Mouse (Mus musculus) adrenal gland, adult (tissue): ENCODE data around the gene Klhl42.

Experiments
- DNase-seq, 2 experiments: peaks; one replicate each; pipeline ENCODE4 v3.0.0; 2022 to 2023; ENCODE audit warnings: low spot score in 1 of 2; ENCODE audit not compliant: inconsistent age in 2 of 2

The Klhl42 gene

GRCm38 (mm10) chr6:147145277-147145676 lies 54.1 kb downstream of the Klhl42 start:
- peak in 1 of 2 experiments; percentile 9 for DNase-seq

DNA sequence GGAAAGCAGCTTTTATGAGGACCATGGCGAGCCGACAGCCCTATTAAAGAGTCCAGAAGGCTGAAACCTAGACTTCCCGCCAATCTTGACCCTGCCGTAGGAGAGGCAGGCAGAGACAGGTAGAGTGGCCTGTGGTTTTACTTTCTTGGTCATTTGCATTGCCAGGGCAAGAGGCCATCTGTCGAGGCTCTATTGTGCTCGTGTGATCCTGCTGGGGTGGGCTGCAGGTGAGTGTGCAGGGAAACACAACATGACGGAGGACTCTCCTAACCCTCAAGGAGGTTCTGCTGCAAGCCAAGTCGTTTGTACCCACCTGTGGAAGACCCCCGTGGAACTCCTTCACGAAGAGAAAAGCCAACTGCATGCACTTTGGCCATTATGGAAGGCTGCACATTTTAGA lies 54.6 kb downstream of the Klhl42 start:
- no peak for DNase-seq

GRCm38 (mm10) chr6:147151069-147151468 lies 59.9 kb downstream of the Klhl42 start:
- no peak for DNase-seq

GRCm38 (mm10) chr6:147151839-147152238 lies 60.7 kb downstream of the Klhl42 start:
- DNase-seq: no peak

DNA sequence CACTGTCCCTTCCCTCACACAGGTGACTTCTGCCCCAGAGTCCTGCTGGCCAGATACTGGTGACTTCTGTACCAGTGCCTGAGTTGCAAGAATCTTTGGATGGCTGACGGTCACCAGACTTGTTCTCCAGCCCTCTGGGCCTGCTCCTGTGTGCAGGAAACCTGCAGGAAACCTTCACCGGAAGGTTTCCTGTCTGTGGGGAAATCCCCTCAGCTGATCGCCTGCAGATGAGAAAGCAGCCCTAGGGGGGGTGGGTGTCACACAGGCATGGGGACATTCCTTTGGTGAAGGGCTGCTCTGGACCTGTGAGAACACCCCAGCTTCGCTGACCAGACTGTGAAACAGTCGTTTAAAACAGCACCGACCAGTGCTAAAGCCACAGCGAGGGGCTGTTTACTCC lies 63.9 kb downstream of the Klhl42 start:
- no peak for DNase-seq

- no peak for DNase-seq
Measured at GRCm38 (mm10) chr6:147161818-147162584, 70.8 kb downstream of the Klhl42 start.
